ENCODE assay signal across 28 mouse cellular contexts in genomic region chr13:32547126-32547525, GRCm38 (mm10).
A peak's percentile ranks its signal among the peaks of the same experiment; 100 is the strongest.
DNase-seq lines count a peak whose midpoint lies in the region; ATAC-seq lines count a peak whose summit lies in the region.
"Had no signal": no experiment of that assay in that cellular context is flagged by ENCODE, and none has a peak within 500 bp of the region (broad histone marks: within the 10 kb centered on the region; RNA-seq: fewer than 3 reads in every experiment).

No protein-coding gene starts in this region.

- H3K27ac ChIP-seq in embryonic facial prominence, embryonic 13.5 days, result peak overlapping the region; percentile 12; the same call in 1 of the 2 replicates
- H3K27ac ChIP-seq: forebrain, embryonic 10.5 days; forebrain, embryonic 13.5 days; gastrocnemius, adult 2 months; heart, embryonic 10.5 days; heart, embryonic 13.5 days; hindbrain, embryonic 14.5 days; hindbrain, postnatal 0 days had no signal

- DNase-seq in heart, adult 11 months, result peak; percentile 86
- DNase-seq in heart, adult 9 months (ENCODE audit: low spot score in 2 of 2), result no peak
- DNase-seq in Muller cell, postnatal 12 days (ENCODE audit: inconsistent ontology term), result peak; percentile 72
- no peak for DNase-seq in frontal cortex, postnatal 25 days (ENCODE audit: low spot score in 2 of 2)
- DNase-seq in lung, postnatal 10 days, result no peak
- DNase-seq: adrenal gland, adult 8-10 months; adrenal gland, postnatal 25 days; cerebellum, adult 2 months; cerebellum, adult 9-11 months; cerebellum, postnatal 25 days; gastrocnemius, adult 2 months; gastrocnemius, postnatal 14 days; heart, adult 18-20 months; heart, postnatal 14 days; heart, postnatal 4 days; kidney, adult 18-20 months had no signal

- H3K9ac ChIP-seq in embryonic facial prominence, embryonic 13.5 days, result no peak overlapping the region
- H3K9ac ChIP-seq: forebrain, embryonic 13.5 days; heart, embryonic 13.5 days; hindbrain, embryonic 14.5 days had no signal

- H3K27me3 ChIP-seq in embryonic facial prominence, embryonic 13.5 days, result no peaks in the 10 kb centered on the region
- H3K27me3 ChIP-seq: forebrain, embryonic 13.5 days; heart, embryonic 13.5 days had no signal

- H3K4me1 ChIP-seq in embryonic facial prominence, embryonic 13.5 days, result peaks cover 19% of the 10 kb centered on the region
- H3K4me1 ChIP-seq: forebrain, embryonic 10.5 days; forebrain, embryonic 13.5 days; heart, embryonic 10.5 days; heart, embryonic 13.5 days had no signal

- no peak for ATAC-seq in embryonic facial prominence, embryonic 13.5 days (ENCODE audit: insufficient number of reproducible peaks, insufficient read depth, low FRiP score, low TSS enrichment, low read depth)
- ATAC-seq: activated CD4-positive, CD25-positive, alpha-beta regulatory T cell, adult 4 months; CD4-positive, CD25-positive, alpha-beta regulatory T cell, adult 4 months; forebrain, embryonic 13.5 days; forebrain, embryonic 16.5 days; hindbrain, postnatal 0 days; inflammation-experienced regulatory T-cells, adult 6 months; intestine, embryonic 16.5 days had no signal

- H3K9me3 ChIP-seq in embryonic facial prominence, embryonic 13.5 days, result no peaks in the 10 kb centered on the region
- H3K9me3 ChIP-seq: forebrain, embryonic 10.5 days; forebrain, embryonic 13.5 days; heart, embryonic 10.5 days; heart, embryonic 13.5 days had no signal

- H3K4me3 ChIP-seq in embryonic facial prominence, embryonic 13.5 days, result no peak overlapping the region
- H3K4me3 ChIP-seq: forebrain, embryonic 10.5 days; forebrain, embryonic 13.5 days; gastrocnemius, adult 2 months; heart, embryonic 10.5 days; heart, embryonic 13.5 days had no signal

- H3K4me2 ChIP-seq in embryonic facial prominence, embryonic 13.5 days, result no peak overlapping the region
- H3K4me2 ChIP-seq: forebrain, embryonic 13.5 days; heart, embryonic 13.5 days; hindbrain, embryonic 14.5 days had no signal

- WGBS in embryonic facial prominence, embryonic 13.5 days, result 62% methylated on average over 7 of the region's 7 CpGs

- no peaks in the 10 kb centered on the region for H3K36me3 ChIP-seq in embryonic facial prominence, embryonic 13.5 days
- H3K36me3 ChIP-seq: forebrain, embryonic 10.5 days; heart, embryonic 10.5 days; heart, embryonic 13.5 days had no signal

Comparison
In these comparisons a context has a peak if more than half of its experiments do, and no peak if none do; other contexts are left out.
1. DNase-seq: peak in heart, adult 11 months (single experiment) and Muller cell, postnatal 12 days (single experiment); none in heart, adult 9 months (0 of 2), frontal cortex, postnatal 25 days (0 of 2) and lung, postnatal 10 days (single experiment).